9 mouse cellular contexts compared by ENCODE assay signal in the genomic region with DNA sequence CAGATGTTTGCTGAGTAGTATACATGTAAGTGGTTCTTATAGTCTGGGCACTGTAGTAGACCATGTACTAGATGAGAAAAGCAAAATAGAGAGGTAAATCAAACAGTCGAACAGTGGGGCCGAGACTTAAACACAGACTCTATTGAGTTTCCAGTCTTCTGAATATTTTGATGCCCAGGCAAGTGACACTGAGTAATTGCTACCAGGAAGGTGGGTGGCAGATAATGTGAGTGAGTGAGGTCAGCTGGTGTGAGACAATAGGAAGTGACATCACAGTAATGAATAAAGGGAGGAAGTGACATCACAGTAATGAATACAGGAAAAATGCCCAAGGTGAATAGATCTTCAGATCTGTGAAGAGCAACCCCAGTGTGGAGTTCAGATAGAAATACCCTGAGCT. TPM values are rescaled to one million over a fixed set of nuclear protein-coding genes. Genes with fewer than 3 reads are reported as not detected.
DNase-seq lines count a peak whose midpoint lies in the region; ATAC-seq and TF ChIP-seq lines count a peak whose summit lies in the region.
"Had no signal": no experiment of that assay in that cellular context is flagged by ENCODE, and none has a peak within 500 bp of the region (broad histone marks: within the 10 kb centered on the region; RNA-seq: fewer than 3 reads in every experiment).

A gene (plus strand): TSS at position 301 of the 400 bp plus-strand sequence.

- H3K9ac ChIP-seq in forebrain, embryonic 13.5 days: no peak within 1 kb of the TSS
- H3K9ac ChIP-seq in hindbrain, postnatal 0 days (replicated peaks; ENCODE audit: low read length): no peak within 1 kb of the TSS

- no peak for TF ChIP-seq POLR2A in testis, adult 2 months (IDR thresholded peaks at IDR 0.05; ENCODE audit: control insufficient read depth, low read depth, low read length)

- no peak within 1 kb of the TSS for H3K27ac ChIP-seq in forebrain, embryonic 13.5 days
- no peak within 1 kb of the TSS for H3K27ac ChIP-seq in forebrain, embryonic 10.5 days
- H3K27ac ChIP-seq in testis, adult 2 months (ENCODE audit: control insufficient read depth, insufficient read depth, low read depth, low read length): no peak within 1 kb of the TSS
- no peak within 1 kb of the TSS for H3K27ac ChIP-seq in hindbrain, postnatal 0 days

- H3K27me3 ChIP-seq in forebrain, embryonic 13.5 days: no peaks in the 10 kb centered on the region
- peaks cover 22% of the 10 kb centered on the region for H3K27me3 ChIP-seq in forebrain, embryonic 10.5 days (ENCODE audit: poor library complexity, severe bottlenecking)
- no peaks in the 10 kb centered on the region for H3K27me3 ChIP-seq in testis, adult 2 months (ENCODE audit: control insufficient read depth, insufficient read depth, low read length)
- no peaks in the 10 kb centered on the region for H3K27me3 ChIP-seq in hindbrain, postnatal 0 days (ENCODE audit: insufficient read depth, low read length)

- no peak within 1 kb of the TSS for H3K4me3 ChIP-seq in forebrain, embryonic 13.5 days
- H3K4me3 ChIP-seq in forebrain, embryonic 10.5 days: no peak within 1 kb of the TSS
- peak within 1 kb of the TSS; percentile 73 for H3K4me3 ChIP-seq in testis, adult 2 months (ENCODE audit: control insufficient read depth, low read depth, low read length)
- no peak within 1 kb of the TSS for H3K4me3 ChIP-seq in hindbrain, postnatal 0 days (ENCODE audit: low read length)

- H3K36me3 ChIP-seq in forebrain, embryonic 13.5 days (ENCODE audit: poor library complexity, severe bottlenecking): no peaks in the 10 kb centered on the region
- no peaks in the 10 kb centered on the region for H3K36me3 ChIP-seq in forebrain, embryonic 10.5 days (replicated peaks)
- H3K36me3 ChIP-seq in testis, adult 2 months (ENCODE audit: control insufficient read depth, insufficient read depth, low read length): no peaks in the 10 kb centered on the region
- no peaks in the 10 kb centered on the region for H3K36me3 ChIP-seq in hindbrain, postnatal 0 days (ENCODE audit: insufficient read depth, low read length)

- peaks cover 7% of the 10 kb centered on the region for H3K4me1 ChIP-seq in forebrain, embryonic 13.5 days
- H3K4me1 ChIP-seq in forebrain, embryonic 10.5 days: peaks cover 20% of the 10 kb centered on the region
- no peaks in the 10 kb centered on the region for H3K4me1 ChIP-seq in testis, adult 2 months (ENCODE audit: control insufficient read depth, insufficient read depth, low read length)
- no peaks in the 10 kb centered on the region for H3K4me1 ChIP-seq in hindbrain, postnatal 0 days (ENCODE audit: insufficient read depth, low read length)

- H3K9me3 ChIP-seq in forebrain, embryonic 13.5 days (replicated peaks): no peaks in the 10 kb centered on the region
- no peaks in the 10 kb centered on the region for H3K9me3 ChIP-seq in forebrain, embryonic 10.5 days
- no peaks in the 10 kb centered on the region for H3K9me3 ChIP-seq in hindbrain, postnatal 0 days (ENCODE audit: low read length)

- ATAC-seq in forebrain, embryonic 13.5 days: no peak
- no peak for ATAC-seq in hindbrain, postnatal 0 days
- no peak for ATAC-seq in megakaryocyte, adult 5-6 weeks (ENCODE audit: poor library complexity, severe bottlenecking)

- DNase-seq in forebrain, embryonic 10.5 days (ENCODE audit: extremely low spot score, low spot score): no peak
- no peak for DNase-seq in testis, postnatal 14 days (ENCODE audit: low spot score)
- DNase-seq in hindbrain, postnatal 0 days (ENCODE audit: low spot score): no peak
- no peak for DNase-seq in ovary, postnatal 36 days (ENCODE audit: low spot score)
- DNase-seq in urinary bladder, adult 18-20 months (ENCODE audit: low spot score in 2 of 2): no peak
- DNase-seq: B cell, adult 2 months had no signal

- H3K4me2 ChIP-seq in forebrain, embryonic 13.5 days: no peak within 1 kb of the TSS
- no peak within 1 kb of the TSS for H3K4me2 ChIP-seq in hindbrain, postnatal 0 days (ENCODE audit: low read depth, low read length)

- no peak for TF ChIP-seq CTCF in testis, adult 2 months (IDR thresholded peaks at IDR 0.05; ENCODE audit: control insufficient read depth, insufficient read depth, insufficient replicate concordance, low read depth, low read length)
- TF ChIP-seq CTCF in hindbrain, postnatal 0 days (IDR thresholded peaks at IDR 0.05; ENCODE audit: low read depth): no peak

- WGBS in forebrain, embryonic 13.5 days: 93% methylated on average over 2 of the region's 2 CpGs
- 93% methylated on average over 2 of the region's 2 CpGs for WGBS in forebrain, embryonic 10.5 days
- WGBS in hindbrain, postnatal 0 days: 94% methylated on average over 2 of the region's 2 CpGs

RNA-seq across cellular contexts. Expression of the gene that starts here (rescaled TPM):
- polyA plus RNA-seq in forebrain, embryonic 13.5 days (2015; fragmentation: Nextera tagmentation; extraction: Ambion mirVana): 18.5 and 19.8 TPM in 2 replicates
- 6.2 and 6.5 TPM in 2 replicates for polyA plus RNA-seq in forebrain, embryonic 10.5 days (2016; fragmentation: Nextera tagmentation; extraction: Ambion mirVana)
- polyA plus RNA-seq in testis, adult 2 months (2012; rRNA removed): 5.8 and 6.3 TPM in 2 replicates
- total RNA-seq in hindbrain, postnatal 0 days (2014; rRNA removed): 32.3 and 38.4 TPM in 2 replicates
- 25.3 and 25.5 TPM in 2 replicates for polyA plus RNA-seq in hindbrain, postnatal 0 days (2015; fragmentation: Nextera tagmentation; extraction: Ambion mirVana)
- 0.27 and 0.45 TPM in 2 replicates for total RNA-seq in megakaryocyte, adult 5-6 weeks (2015)
- total RNA-seq in megakaryocyte, adult 5-6 weeks (2017): 0.44 and 0.85 TPM in 2 replicates

Comparison
In these comparisons a context has a peak if more than half of its experiments do, and no peak if none do; other contexts are left out.
1. RNA of the gene that starts here (total RNA-seq): 32.3 to 38.4 TPM in hindbrain, postnatal 0 days; 0.27 to 0.85 TPM in megakaryocyte, adult 5-6 weeks; every median in the first group is over 10 times any median in the second.